Mouse (Mus musculus) olfactory bulb, adult 2 months (tissue): ENCODE results near the gene Pycr1.

Experiments
- CTCF ChIP-seq: fragments of 200-500 bp; IDR thresholded peaks from 2 replicates; pipeline ENCODE4 v1.5.1; 2012; ENCODE audit warnings: low read depth, mild to moderate bottlenecking, low read length, moderate library complexity; ENCODE audit not compliant: insufficient read depth
- POLR2A ChIP-seq: fragments of 200-500 bp; IDR thresholded peaks from 2 replicates; pipeline ENCODE4 v1.6.1; 2012; ENCODE audit warnings: mild to moderate bottlenecking, low read depth, low read length, moderate library complexity; ENCODE audit not compliant: insufficient read depth

- TF ChIP-seq POLR2A = no peak
- TF ChIP-seq CTCF = no peak
Measured at GRCm38 (mm10) chr11:120663714-120664113, 20.1 kb upstream of the Pycr1 start.
